Mouse (Mus musculus): ENCODE data around the gene Atg101. TPM values are rescaled to one million over a fixed set of nuclear protein-coding genes. Genes with fewer than 3 reads are reported as not detected.

The Atg101 gene
- total and polyA plus RNA-seq, 3 experiments: 75.2 to 75.5 TPM; not detected in 1

- TF ChIP-seq MAX (IDR thresholded peaks at IDR 0.05; ENCODE audit: low read length) (no peak), GABPA (IDR thresholded peaks at IDR 0.05; ENCODE audit: low read depth, low read length) (no peak), E2F4 (IDR thresholded peaks at IDR 0.05; ENCODE audit: borderline replicate concordance, low read depth, low read length) (no peak)
- Histone ChIP-seq H3K36me3 (ENCODE audit: control insufficient read depth in 1 of 2, insufficient read depth in 2 of 2, low read length in 2 of 2) (no peaks in the 10 kb centered on the region; a peak in 2 of 4 replicates), H3K9me3 (replicated peaks; ENCODE audit: insufficient read depth, low read length) (no peaks in the 10 kb centered on the region), H3K27me3 (ENCODE audit: control insufficient read depth in 1 of 2, insufficient read depth in 2 of 2, low read length in 2 of 2) (no peaks in the 10 kb centered on the region), H3K27ac (ENCODE audit: control insufficient read depth, low read depth, low read length) (no peak overlapping the region), H3K79me2 (ENCODE audit: control insufficient read depth, insufficient read depth, low read length, poor library complexity) (no peaks in the 10 kb centered on the region), H3K4me1 (ENCODE audit: control insufficient read depth in 1 of 2, insufficient read depth in 2 of 2, low read length in 2 of 2) (peaks cover 0 to 9% of the 10 kb centered on the region in 2 experiments; a peak in 1 of 4 replicates), H3K9ac (ENCODE audit: control insufficient read depth, low read depth, low read length, poor library complexity, severe bottlenecking) (no peak overlapping the region), H3K4me3 (ENCODE audit: control insufficient read depth in 1 of 2, insufficient read depth in 1 of 2, low read depth in 2 of 2, low read length in 2 of 2) (no peak overlapping the region)
- DNase-seq (ENCODE audit: low read depth, low spot score): no peak
Measured at GRCm38 (mm10) chr15:101309493-101309892, 25.4 kb downstream of the Atg101 start.

- H3K9me3 ChIP-seq (replicated peaks; ENCODE audit: insufficient read depth, low read length): no peaks in the 10 kb centered on the region
- TF ChIP-seq JUND (IDR thresholded peaks at IDR 0.05; ENCODE audit: low read depth, low read length) (no peak), MAX (IDR thresholded peaks at IDR 0.05; ENCODE audit: low read length) (no peak), ETS1 (IDR thresholded peaks at IDR 0.05; ENCODE audit: low read depth, low read length) (no peak), USF1 (IDR thresholded peaks at IDR 0.05; ENCODE audit: low read depth, low read length) (no peak), MYC (IDR thresholded peaks at IDR 0.05; ENCODE audit: low read depth, low read length) (no peak), MAFK (IDR thresholded peaks at IDR 0.05; ENCODE audit: borderline replicate concordance, low read depth, low read length) (no peak), RAD21 (IDR thresholded peaks at IDR 0.05; ENCODE audit: low read depth, low read length) (no peak), POLR2A (IDR thresholded peaks at IDR 0.05; ENCODE audit: control insufficient read depth in 1 of 2, insufficient read depth in 1 of 2, low read depth in 1 of 2, low read length in 2 of 2, poor library complexity in 1 of 2) (no peak), TAL1 (IDR thresholded peaks at IDR 0.05; ENCODE audit: low read length) (no peak), BHLHE40 (IDR thresholded peaks at IDR 0.05; ENCODE audit: borderline replicate concordance, low read depth, low read length) (no peak), TCF12 (IDR thresholded peaks at IDR 0.05; ENCODE audit: low read depth, low read length) (no peak), USF2 (IDR thresholded peaks at IDR 0.05; ENCODE audit: borderline replicate concordance in 1 of 2, insufficient read depth in 1 of 2, low read depth in 1 of 2, low read length in 2 of 2) (no peak), MXI1 (IDR thresholded peaks at IDR 0.05; ENCODE audit: low read depth, low read length) (no peak), CTCF (IDR thresholded peaks at IDR 0.05 in 2 of 3, conservative IDR thresholded peaks at IDR 0.05 in 1 of 3; ENCODE audit: control insufficient read depth in 1 of 3, insufficient read depth in 1 of 3, low read depth in 2 of 3, low read length in 3 of 3, poor library complexity in 1 of 3, severe bottlenecking in 1 of 3) (no peak)
- no peak overlapping the region for H3K4me3 ChIP-seq (ENCODE audit: control insufficient read depth in 1 of 2, insufficient read depth in 1 of 2, low read depth in 2 of 2, low read length in 2 of 2)
- H3K36me3 ChIP-seq (ENCODE audit: control insufficient read depth in 1 of 2, insufficient read depth in 2 of 2, low read length in 2 of 2): no peaks in the 10 kb centered on the region; a peak in 2 of 4 replicates
- H3K79me2 ChIP-seq (ENCODE audit: control insufficient read depth, insufficient read depth, low read length, poor library complexity): no peaks in the 10 kb centered on the region
- DNase-seq (ENCODE audit: low read depth, low spot score): no peak
- no peaks in the 10 kb centered on the region for H3K27me3 ChIP-seq (ENCODE audit: control insufficient read depth in 1 of 2, insufficient read depth in 2 of 2, low read length in 2 of 2)
- no peak overlapping the region for H3K9ac ChIP-seq (ENCODE audit: control insufficient read depth, low read depth, low read length, poor library complexity, severe bottlenecking)
- H3K4me1 ChIP-seq (ENCODE audit: control insufficient read depth in 1 of 2, insufficient read depth in 2 of 2, low read length in 2 of 2): peaks cover 0 to 9% of the 10 kb centered on the region in 2 experiments; a peak in 1 of 4 replicates
- H3K27ac ChIP-seq (ENCODE audit: control insufficient read depth, low read depth, low read length): no peak overlapping the region
Measured at GRCm38 (mm10) chr15:101311087-101311770, 27.2 kb downstream of the Atg101 start.

Data from MEL (cell line).